Mouse (Mus musculus): ENCODE measurements around the gene Gm45711.

DNA sequence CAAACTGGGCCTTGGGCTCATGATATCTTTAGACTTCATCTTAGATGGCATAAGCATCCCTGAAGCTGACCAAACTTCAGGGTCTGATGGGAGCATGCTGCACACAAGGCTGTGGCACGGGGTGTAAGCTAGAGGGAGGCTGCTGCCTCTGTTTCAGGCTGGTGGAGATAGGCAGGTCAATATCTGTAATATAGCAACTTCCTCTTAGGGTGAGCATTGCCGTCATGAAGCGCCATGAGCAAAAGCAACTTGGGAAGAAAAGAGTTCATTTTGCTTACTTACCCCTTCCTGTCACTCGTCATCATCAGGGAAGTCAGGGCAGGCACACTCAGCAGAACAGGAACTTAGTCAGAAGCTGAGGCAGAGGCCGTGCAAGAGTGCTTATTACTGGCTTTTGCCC is 23.9 kb upstream of the Gm45711 start:
- no peak for TF ChIP-seq CTCF (IDR thresholded peaks at IDR 0.05; ENCODE audit: borderline replicate concordance, control insufficient read depth, extremely low read depth, insufficient read depth, low read length, poor library complexity)
- TF ChIP-seq POLR2A (IDR thresholded peaks at IDR 0.05; ENCODE audit: control insufficient read depth, extremely low read depth, insufficient read depth, low read length, poor library complexity), result no peak
